Mouse (Mus musculus): ENCODE measurements around the gene Cxcr2.

Cxcr2 gene

GRCm38 (mm10) chr1:74153461-74154184 lies at the start of gene Cxcr2:
Gene Cxcr2 (plus strand): TSS chr1:74153989.
- DNase-seq (ENCODE audit: low spot score in 2 of 2): peak in 1 of 2 experiments; percentile 31

- no peak for DNase-seq (ENCODE audit: low spot score in 2 of 2)
Measured at GRCm38 (mm10) chr1:74105660-74106059, 48.1 kb upstream of the Cxcr2 start.

- DNase-seq (ENCODE audit: low spot score in 2 of 2): no peak
Measured at GRCm38 (mm10) chr1:74106214-74106613, 47.6 kb upstream of the Cxcr2 start.

GRCm38 (mm10) chr1:74107931-74108618 lies 45.7 kb upstream of the Cxcr2 start:
- no peak for DNase-seq (ENCODE audit: low spot score in 2 of 2)

GRCm38 (mm10) chr1:74109670-74110069 lies 44.1 kb upstream of the Cxcr2 start:
- DNase-seq (ENCODE audit: low spot score in 2 of 2): no peak

GRCm38 (mm10) chr1:74110932-74111695 lies 42.7 kb upstream of the Cxcr2 start:
- DNase-seq (ENCODE audit: low spot score in 2 of 2): no peak

- no peak for DNase-seq (ENCODE audit: low spot score in 2 of 2)
Measured at GRCm38 (mm10) chr1:74111696-74112030, 42.1 kb upstream of the Cxcr2 start.

GRCm38 (mm10) chr1:74113071-74113470 lies 40.7 kb upstream of the Cxcr2 start:
- no peak for DNase-seq (ENCODE audit: low spot score in 2 of 2)

GRCm38 (mm10) chr1:74117876-74118275 lies 35.9 kb upstream of the Cxcr2 start:
- no peak for DNase-seq (ENCODE audit: low spot score in 2 of 2)

- no peak for DNase-seq (ENCODE audit: low spot score in 2 of 2)
Measured at GRCm38 (mm10) chr1:74119115-74119514, 34.7 kb upstream of the Cxcr2 start.

- no peak for DNase-seq (ENCODE audit: low spot score in 2 of 2)
Measured at GRCm38 (mm10) chr1:74121138-74121537, 32.7 kb upstream of the Cxcr2 start.

- DNase-seq (ENCODE audit: low spot score in 2 of 2): no peak
Measured at GRCm38 (mm10) chr1:74121821-74122576, 31.8 kb upstream of the Cxcr2 start.

- DNase-seq (ENCODE audit: low spot score in 2 of 2): no peak
Measured at GRCm38 (mm10) chr1:74123215-74123614, 30.6 kb upstream of the Cxcr2 start.

- DNase-seq (ENCODE audit: low spot score in 2 of 2): peak; percentile 23 to 50
Measured at GRCm38 (mm10) chr1:74124021-74124981, 29.5 kb upstream of the Cxcr2 start, which contains the start of gene Tns1. Gene Tns1 (minus strand): TSS chr1:74124449.

- DNase-seq (ENCODE audit: low spot score in 2 of 2): peak; percentile 74 to 83
Measured at GRCm38 (mm10) chr1:74124991-74125552, 28.7 kb upstream of the Cxcr2 start, which contains the start of gene Rufy4. Gene Rufy4 (plus strand): TSS chr1:74125541.

- DNase-seq (ENCODE audit: low spot score in 2 of 2): no peak
Measured at GRCm38 (mm10) chr1:74130883-74131659, 22.7 kb upstream of the Cxcr2 start.

GRCm38 (mm10) chr1:74132011-74132410 lies 21.8 kb upstream of the Cxcr2 start:
- DNase-seq (ENCODE audit: low spot score in 2 of 2): no peak

- DNase-seq (ENCODE audit: low spot score in 2 of 2): no peak
Measured at GRCm38 (mm10) chr1:74133954-74134353, 19.8 kb upstream of the Cxcr2 start.

GRCm38 (mm10) chr1:74135326-74135950 lies 18.4 kb upstream of the Cxcr2 start:
- DNase-seq (ENCODE audit: low spot score in 2 of 2): no peak
